Comparison of ENCODE assay signal across 9 mouse cellular contexts in the genomic region with DNA sequence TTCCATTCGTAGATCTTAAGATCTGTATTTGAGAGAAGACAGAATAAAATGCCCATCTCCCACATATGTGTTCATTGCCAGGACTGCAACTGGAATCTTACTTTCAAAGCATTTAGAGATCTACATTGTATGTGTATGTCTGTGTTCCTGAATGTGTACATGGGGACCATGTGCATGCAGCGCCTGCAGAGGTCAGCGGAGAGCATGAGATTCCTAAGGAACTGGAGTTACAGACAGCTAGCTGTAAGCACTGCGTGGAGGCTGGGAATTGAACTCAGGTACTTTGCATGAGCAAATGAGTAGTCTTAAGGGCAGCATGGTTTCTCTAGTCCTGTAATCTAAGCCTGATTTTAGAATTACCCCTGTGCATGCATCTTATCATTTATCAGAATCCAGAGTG.
DNase-seq lines count a peak whose midpoint lies in the region; ATAC-seq lines count a peak whose summit lies in the region.
"Had no signal": no experiment of that assay in that cellular context is flagged by ENCODE, and none has a peak within 500 bp of the region (broad histone marks: within the 10 kb centered on the region; RNA-seq: fewer than 3 reads in every experiment).

No protein-coding gene starts in this region.

- H3K9ac ChIP-seq in heart, embryonic 11.5 days (ENCODE audit: low read depth, low read length), result no peak overlapping the region
- no peak overlapping the region for H3K9ac ChIP-seq in midbrain, embryonic 11.5 days (ENCODE audit: low read length)
- H3K9ac ChIP-seq in midbrain, embryonic 15.5 days, result no peak overlapping the region
- H3K9ac ChIP-seq: embryonic facial prominence, embryonic 12.5 days had no signal

- H3K4me1 ChIP-seq in heart, embryonic 11.5 days (ENCODE audit: control insufficient read depth, insufficient read depth, low read length), result no peaks in the 10 kb centered on the region
- H3K4me1 ChIP-seq in midbrain, embryonic 11.5 days (ENCODE audit: control insufficient read depth, insufficient read depth, low read length), result no peaks in the 10 kb centered on the region
- H3K4me1 ChIP-seq in midbrain, embryonic 15.5 days, result 0 out of 2 replicates have a peak, but pooled peaks cover 3% of the 10 kb centered on the region
- H3K4me1 ChIP-seq: embryonic facial prominence, embryonic 12.5 days had no signal

- no peak overlapping the region for H3K4me2 ChIP-seq in heart, embryonic 11.5 days
- H3K4me2 ChIP-seq in midbrain, embryonic 11.5 days, result no peak overlapping the region
- no peak overlapping the region for H3K4me2 ChIP-seq in midbrain, embryonic 15.5 days
- H3K4me2 ChIP-seq: embryonic facial prominence, embryonic 12.5 days had no signal

- no peaks in the 10 kb centered on the region for H3K9me3 ChIP-seq in heart, embryonic 11.5 days (replicated peaks; ENCODE audit: control insufficient read depth, low read length)
- H3K9me3 ChIP-seq in midbrain, embryonic 11.5 days (ENCODE audit: control insufficient read depth, low read length), result no peaks in the 10 kb centered on the region
- H3K9me3 ChIP-seq in midbrain, embryonic 15.5 days, result no peaks in the 10 kb centered on the region
- H3K9me3 ChIP-seq: embryonic facial prominence, embryonic 12.5 days had no signal

- peak; percentile 9 for DNase-seq in heart, postnatal 4 days
- no peak for DNase-seq in midbrain, embryonic 11.5 days (ENCODE audit: low spot score, missing footprints)
- DNase-seq in brain, adult 2 months (ENCODE audit: low read depth, low spot score), result peak; percentile 10
- DNase-seq in retina, embryonic 14.5 days (ENCODE audit: low spot score), result peak; percentile 35
- no peak for DNase-seq in adipocyte (ENCODE audit: low spot score)
- DNase-seq: kidney, adult 8-10 months had no signal

- WGBS in heart, embryonic 11.5 days (ENCODE audit: insufficient replicate concordance), result 57% methylated on average over 4 of the region's 4 CpGs
- 73% methylated on average over 4 of the region's 4 CpGs for WGBS in midbrain, embryonic 11.5 days
- 71% methylated on average over 4 of the region's 4 CpGs for WGBS in midbrain, embryonic 15.5 days

- no peak overlapping the region for H3K27ac ChIP-seq in heart, embryonic 11.5 days (ENCODE audit: low read depth, low read length)
- no peak overlapping the region for H3K27ac ChIP-seq in midbrain, embryonic 11.5 days (ENCODE audit: low read depth, low read length)
- H3K27ac ChIP-seq in midbrain, embryonic 15.5 days, result no peak overlapping the region
- H3K27ac ChIP-seq: embryonic facial prominence, embryonic 12.5 days had no signal

- H3K4me3 ChIP-seq in heart, embryonic 11.5 days (ENCODE audit: low read depth, low read length), result no peak overlapping the region
- no peak overlapping the region for H3K4me3 ChIP-seq in midbrain, embryonic 11.5 days (ENCODE audit: low read depth, low read length)
- no peak overlapping the region for H3K4me3 ChIP-seq in midbrain, embryonic 15.5 days
- H3K4me3 ChIP-seq: embryonic facial prominence, embryonic 12.5 days had no signal

- no peaks in the 10 kb centered on the region for H3K27me3 ChIP-seq in heart, embryonic 11.5 days (ENCODE audit: control insufficient read depth, insufficient read depth, low read length)
- H3K27me3 ChIP-seq in midbrain, embryonic 11.5 days (ENCODE audit: control insufficient read depth, insufficient read depth, low read length), result no peaks in the 10 kb centered on the region
- H3K27me3 ChIP-seq in midbrain, embryonic 15.5 days (replicated peaks), result no peaks in the 10 kb centered on the region
- H3K27me3 ChIP-seq: embryonic facial prominence, embryonic 12.5 days had no signal

- H3K36me3 ChIP-seq in heart, embryonic 11.5 days (ENCODE audit: control insufficient read depth, insufficient read depth, low read length), result no peaks in the 10 kb centered on the region
- no peaks in the 10 kb centered on the region for H3K36me3 ChIP-seq in midbrain, embryonic 11.5 days (ENCODE audit: control insufficient read depth, insufficient read depth, low read length)
- no peaks in the 10 kb centered on the region for H3K36me3 ChIP-seq in midbrain, embryonic 15.5 days (replicated peaks)
- H3K36me3 ChIP-seq: embryonic facial prominence, embryonic 12.5 days had no signal

- no peak for ATAC-seq in heart, embryonic 11.5 days (replicated peaks; ENCODE audit: insufficient number of reproducible peaks, low FRiP score, low TSS enrichment)
- ATAC-seq in midbrain, embryonic 11.5 days (ENCODE audit: low FRiP score), result 0 out of 2 replicates have a peak, but pooled peaks have one; percentile 30
- ATAC-seq in midbrain, embryonic 15.5 days (replicated peaks), result no peak

Comparison
In these comparisons a context has a peak if more than half of its experiments do, and no peak if none do; other contexts are left out.
1. DNase-seq: peak in heart, postnatal 4 days (single experiment), brain, adult 2 months (single experiment) and retina, embryonic 14.5 days (single experiment); none in midbrain, embryonic 11.5 days (single experiment) and adipocyte (single experiment).